Mouse (Mus musculus) erythroblast, adult 5-6 weeks (primary cell): ENCODE data around the gene Errfi1. TPM values are rescaled to one million over a fixed set of nuclear protein-coding genes. Genes with fewer than 3 reads are reported as not detected.

Experiments used
- ATAC-seq: replicated peaks from 2 replicates; pipeline ENCODE4 v1.8.0; 2016; ENCODE audit warnings: moderate number of reproducible peaks, mild to moderate bottlenecking, moderate TSS enrichment, inconsistent platforms; ENCODE audit not compliant: poor library complexity, low FRiP score, severe bottlenecking
- total RNA-seq, 2 experiments: library from RNA; stranded (forward) in 1 of 2; stranded (reverse) in 1 of 2; fragments of 150-400 nt in 1 of 2; fragments of 200-764, 138-1000 nt in 1 of 2; gene quantifications; 2 replicates each; pipeline versions ENCODE4 v1.2.3 to v1.2.4; 2015 to 2017; ENCODE audit warnings: low replicate concordance in 2 of 2

Gene Errfi1
- not detected in 2 replicates for total RNA-seq (2015; ENCODE audit: low replicate concordance)
- 0.56 TPM in 1 of 2 replicates, not detected in the other for total RNA-seq (2017; ENCODE audit: low replicate concordance)

DNA sequence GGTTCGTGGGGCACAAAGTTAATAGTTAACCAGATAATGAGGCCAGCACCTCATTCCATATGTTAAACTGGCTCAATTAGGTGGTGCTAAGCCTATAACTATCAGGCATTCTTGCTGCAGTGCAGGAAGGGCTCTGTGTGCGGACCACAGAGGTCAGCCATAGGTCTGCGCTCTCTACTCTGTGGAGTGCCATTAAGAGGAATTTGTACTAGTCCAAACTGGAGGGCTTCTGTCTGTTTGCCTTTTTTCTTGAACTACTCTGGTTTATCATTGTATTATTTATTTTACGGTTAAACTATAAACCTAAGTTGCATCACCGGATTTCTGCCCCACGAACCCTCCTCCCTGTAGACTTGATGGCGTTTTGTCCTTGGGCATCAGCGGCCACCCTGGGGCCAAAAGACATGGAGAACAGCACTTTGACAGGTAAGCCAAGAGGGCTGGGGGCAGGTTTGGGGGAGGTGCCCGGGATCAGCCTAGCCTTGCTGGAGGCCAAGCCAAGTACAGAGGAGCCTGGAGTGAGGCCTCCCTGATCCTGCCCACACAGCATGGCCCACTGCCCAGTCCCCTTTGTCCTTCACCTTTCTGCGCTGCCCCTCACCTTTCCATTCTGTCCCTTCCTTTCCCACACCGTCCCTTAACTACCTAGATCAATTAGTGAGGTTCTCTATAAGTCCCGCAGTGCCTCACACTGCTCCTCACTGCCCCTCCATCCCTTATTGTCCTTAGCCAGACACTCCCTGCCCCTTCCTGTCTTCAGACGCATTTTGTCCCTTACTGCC, at the start of gene Errfi1:
Gene Errfi1 (plus strand): TSS at position 240 of the 782 bp plus-strand sequence.
- no peak for ATAC-seq

DNA sequence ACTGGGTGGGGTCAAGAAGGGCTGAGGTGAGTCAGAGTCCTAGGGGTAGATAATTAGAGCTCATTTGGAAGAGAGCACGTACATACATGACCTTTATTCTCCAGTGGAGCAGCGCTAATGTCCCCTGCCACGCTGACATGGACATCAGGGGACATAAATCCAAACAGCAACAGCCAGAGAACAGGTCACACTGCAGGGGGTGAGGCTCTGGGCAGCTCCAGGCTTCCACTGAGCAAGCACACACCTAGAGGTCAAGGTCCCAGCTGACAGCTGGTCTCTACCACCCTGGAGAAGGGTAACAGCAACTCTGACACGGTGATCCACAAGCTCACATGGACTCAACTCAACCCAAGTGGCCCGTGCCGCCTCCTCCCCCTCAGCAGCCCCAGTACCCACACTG, 49.5 kb upstream of the Errfi1 start:
- no peak for ATAC-seq

DNA sequence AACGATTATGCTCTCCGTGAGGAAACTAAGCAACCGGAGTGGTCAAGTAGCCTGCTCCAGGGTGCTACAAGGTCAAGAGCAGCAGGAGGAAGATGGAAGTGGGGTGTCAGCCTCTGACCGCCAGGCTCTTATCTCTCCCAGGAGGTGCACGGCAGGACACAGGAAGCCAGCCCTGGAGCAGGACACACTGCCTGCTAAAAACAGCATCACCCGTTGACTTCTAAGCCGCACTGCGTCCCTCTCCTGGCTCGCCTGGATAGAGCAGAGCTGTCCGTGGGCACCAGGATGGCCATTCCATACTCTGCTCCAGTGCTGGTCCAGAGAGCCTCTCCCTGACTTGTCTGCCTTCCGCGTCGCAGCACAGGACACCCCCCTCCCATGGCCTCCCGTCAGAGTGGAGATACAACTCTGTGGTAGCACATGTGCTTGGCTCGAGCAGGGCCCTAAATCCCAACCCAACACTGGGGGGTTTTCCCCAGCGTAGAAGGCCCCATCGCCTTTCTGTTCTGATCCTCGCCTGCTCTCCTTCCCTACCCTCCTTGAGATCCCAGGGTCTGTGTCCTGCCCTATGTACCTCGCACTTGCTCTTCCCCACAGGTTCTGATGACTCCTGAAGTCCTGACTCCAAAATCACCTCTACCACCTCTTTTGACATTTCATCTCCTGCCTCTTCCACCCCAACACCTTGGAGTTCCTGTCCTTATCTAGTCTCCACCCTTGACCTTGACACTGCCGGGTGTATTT, 45.8 kb upstream of the Errfi1 start:
- no peak for ATAC-seq

DNA sequence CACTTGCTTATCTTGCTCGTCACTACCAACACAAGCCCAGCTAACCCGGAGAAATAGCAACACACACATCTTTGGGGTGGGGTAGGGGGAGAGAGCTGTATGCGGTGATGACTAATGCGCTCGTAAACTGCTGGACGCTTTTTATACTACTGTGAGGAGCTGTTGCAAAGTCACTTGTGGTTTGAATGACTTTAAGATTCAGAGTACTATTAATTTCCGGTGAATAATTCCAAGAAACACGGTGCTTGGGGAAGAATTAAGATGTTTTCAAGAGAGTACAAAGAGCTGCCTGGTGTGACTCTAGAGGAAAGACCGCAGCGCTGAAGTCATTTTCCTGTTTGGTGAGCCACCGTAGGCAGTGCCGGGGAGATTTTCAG, 45.3 kb upstream of the Errfi1 start:
- ATAC-seq: no peak

DNA sequence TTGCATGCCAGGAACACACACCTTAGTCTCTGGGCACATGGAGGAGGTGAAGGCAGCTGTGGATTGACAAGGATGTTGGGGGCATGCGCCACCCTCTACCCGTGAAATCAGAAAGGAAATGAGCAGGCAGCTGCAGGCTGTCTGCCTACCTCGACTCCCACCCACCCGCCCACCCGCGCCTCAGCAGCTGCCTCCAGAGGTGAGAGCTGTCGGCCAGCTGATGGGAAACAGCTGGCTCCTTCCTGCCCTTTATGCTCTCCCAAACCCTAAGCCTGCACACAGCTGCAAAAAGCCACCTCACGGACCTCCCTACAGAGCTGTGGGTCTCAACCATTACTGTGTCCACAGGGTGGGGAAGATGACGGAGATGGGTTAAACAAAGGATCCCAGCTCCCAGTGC, 44.4 kb upstream of the Errfi1 start:
- ATAC-seq: no peak

DNA sequence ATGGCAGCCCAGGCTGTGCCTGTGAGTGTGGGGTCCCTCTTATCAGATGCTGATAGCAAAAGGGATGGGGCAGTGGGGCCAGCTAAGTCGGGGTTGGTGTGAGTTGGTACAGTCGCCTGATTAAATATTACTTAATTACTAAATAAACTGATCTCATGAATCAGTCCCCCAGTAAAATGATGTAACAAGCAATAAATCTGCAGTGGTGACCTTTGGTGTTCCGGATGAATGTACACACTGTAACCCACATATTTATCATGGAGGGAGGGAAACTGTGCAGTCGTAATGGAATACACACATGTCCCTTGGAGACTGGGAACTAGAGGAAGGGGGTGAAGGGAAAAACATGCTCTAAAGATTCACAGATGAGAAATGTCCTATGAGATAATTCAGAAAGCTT, 38.6 kb upstream of the Errfi1 start:
- no peak for ATAC-seq

DNA sequence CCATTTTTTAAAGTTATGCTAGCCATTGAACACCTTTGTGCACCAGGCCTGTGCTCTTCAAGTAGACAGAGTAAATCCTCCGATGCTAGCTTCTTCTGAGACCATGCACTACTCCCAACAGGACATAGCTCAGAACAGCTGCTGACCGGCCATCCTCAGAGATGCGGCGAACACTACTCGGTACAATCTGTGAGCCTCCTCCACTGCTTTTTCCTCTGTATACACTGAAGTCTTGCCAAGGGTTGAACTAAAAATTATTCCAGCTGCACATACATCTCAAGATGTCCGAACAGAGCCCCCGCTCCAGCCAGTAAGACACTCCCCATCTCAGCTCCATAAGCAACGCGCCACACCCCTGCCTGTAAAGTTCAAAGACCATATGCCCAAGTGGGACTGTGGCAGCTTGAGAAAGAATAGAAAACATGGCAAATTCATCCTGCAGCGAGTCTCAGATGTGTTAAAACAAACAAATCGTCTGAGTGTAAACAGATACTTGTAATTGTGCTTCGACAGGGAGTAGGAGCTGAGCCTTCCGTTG, 37.2 kb upstream of the Errfi1 start:
- ATAC-seq: no peak

DNA sequence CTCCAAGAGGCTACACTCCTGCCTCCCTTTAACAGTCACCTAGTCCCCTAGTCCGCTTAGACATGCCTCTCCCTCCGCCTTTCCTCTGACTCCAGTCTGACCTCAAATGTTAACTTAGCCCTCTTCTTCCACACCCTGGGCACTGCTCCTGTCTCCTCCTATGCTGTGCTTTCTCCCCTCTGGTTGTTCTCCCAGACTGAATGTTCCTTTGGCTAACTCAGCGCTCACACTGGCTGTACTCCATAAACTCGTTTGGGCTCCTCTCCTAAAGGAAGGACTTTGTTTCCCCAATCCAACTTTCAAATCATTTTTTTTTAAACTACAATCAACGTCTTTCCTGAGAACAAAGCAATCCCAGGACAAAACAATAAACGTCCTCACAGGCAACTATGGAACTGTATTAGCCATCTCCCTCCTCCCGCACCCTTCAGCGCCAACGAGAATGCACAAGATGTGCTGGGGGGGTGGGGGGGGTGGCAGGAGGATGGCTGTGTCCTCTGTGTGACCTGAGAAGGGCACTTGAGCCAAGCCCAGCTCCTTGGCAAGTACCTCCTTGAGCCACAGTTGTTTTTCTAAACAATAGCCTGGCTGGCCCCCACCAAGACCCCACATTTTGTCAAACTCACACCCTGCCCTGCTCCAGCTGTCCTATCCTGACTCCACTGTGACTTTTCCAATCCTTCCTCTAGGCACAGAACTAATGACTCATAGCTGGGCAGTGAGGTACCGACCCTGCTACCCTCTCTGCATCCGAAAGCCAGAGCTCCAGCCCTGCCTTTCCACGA, 34.4 kb upstream of the Errfi1 start:
- no peak for ATAC-seq

DNA sequence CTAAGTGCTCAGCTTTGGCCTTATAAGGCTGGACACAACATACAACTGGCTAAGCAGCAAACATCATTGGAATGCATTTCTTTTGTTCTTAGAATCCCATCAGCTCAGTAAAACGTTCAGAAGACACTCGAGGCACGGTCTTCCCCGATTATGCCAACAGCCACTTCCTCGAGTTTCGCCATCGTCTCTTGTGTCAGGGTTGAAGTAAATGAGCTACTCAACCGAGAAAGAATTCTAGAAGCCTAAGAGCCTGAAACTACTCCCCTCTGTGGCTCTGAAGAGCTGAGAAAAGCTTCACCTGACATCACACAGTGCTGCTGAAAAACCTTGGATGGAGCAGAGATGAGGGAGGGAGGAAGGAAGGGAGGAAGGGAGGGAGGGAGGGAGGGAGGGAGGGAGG, 32.3 kb upstream of the Errfi1 start:
- no peak for ATAC-seq

DNA sequence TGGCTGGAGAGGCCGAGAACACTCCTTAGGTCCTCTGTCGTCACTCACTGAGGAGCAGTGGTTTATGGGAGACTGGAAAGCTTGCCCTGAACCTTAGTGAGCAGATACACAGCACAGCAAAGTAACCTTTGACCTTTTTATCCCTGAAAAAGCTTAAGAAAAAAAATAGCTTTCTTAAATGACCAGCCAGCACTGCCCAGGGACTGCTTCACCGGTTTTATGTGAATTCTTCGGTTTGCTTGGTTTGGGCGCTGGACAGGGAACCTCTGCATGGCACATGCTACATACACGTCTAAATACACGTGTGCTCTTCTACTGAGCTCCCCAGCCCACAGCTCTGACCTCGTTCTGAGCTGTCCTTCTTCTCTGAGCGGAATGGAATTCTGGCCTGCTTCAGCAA, 31.1 kb upstream of the Errfi1 start:
- ATAC-seq: no peak

DNA sequence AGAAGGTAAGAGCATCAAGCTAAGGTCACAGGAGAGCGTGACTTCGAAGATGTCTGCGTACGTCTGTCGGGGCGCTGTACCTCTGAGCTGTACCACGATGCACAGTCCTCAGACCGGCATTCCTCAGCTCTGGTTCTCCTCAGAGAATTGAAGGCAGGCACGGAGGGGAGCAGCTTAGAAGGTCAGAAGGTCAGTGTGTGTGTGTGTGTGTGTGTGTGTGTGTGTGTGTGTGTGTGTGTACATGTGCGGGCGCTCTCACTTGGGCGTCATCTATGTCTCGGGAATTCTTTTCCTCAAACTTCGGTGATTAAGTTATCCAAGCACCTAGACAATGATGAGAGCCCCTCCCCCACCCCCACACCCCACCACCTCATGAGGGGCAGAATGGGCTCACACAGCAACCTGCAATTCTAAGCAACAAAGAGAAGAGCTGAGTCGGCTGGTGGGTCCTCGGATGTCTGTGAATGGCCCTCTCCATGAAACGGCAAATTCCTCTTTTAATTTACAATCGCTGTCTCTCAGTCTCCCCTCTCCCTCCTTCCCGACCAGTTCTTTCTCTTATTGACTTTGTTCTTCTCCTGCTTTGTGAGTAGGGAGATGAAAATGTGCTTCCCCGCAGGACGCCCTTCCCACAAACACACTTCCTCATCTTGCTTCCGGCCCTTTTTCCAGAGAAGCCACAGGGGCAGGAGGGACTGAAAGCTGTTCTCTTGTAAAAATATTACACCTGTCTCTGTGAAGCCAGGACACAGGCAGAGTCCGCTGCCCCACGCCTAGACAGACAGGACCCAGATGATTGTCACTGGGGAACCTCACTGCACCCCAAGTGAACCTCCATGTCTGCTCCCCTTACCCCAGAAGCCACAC, 29.9 kb upstream of the Errfi1 start:
- no peak for ATAC-seq

DNA sequence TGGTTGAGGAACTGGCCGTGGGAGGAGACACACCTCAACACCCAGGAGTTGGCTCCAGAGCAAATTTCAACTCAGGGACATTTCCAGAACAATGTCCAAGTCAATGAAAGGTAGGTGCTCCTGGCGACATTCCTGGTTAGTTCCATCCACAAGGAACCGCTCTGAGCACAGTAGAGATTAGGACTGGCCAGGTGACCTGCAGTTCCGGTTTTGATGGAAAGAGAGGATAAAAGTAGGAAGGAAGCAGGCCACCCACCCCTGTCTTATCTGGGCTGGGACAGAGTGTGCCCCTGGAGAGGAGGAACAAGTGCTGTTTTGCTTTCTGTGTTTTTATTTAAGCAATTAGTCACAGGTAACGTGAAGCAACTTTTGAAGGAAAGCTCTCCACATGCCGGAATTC, 28.8 kb upstream of the Errfi1 start:
- no peak for ATAC-seq

DNA sequence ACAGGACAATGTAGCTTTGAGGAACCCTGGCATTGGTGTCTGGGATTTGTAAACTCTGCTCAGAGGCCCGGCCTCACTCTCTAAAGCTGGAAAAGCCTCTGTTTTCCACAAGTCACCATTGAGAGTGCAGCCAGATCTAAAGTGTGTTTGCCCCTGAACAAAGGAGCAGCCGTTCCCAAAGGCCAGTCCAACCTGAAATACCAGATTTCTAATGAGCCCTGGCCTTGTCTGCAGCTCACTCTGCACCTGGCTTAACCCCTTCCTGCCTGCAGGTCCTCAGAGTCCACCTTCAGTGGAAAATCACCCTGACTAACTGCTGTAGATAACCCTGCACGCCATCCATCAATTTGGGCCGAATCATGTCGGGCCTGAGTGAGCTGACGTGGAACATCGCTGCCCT, 28.2 kb upstream of the Errfi1 start:
- ATAC-seq: no peak

DNA sequence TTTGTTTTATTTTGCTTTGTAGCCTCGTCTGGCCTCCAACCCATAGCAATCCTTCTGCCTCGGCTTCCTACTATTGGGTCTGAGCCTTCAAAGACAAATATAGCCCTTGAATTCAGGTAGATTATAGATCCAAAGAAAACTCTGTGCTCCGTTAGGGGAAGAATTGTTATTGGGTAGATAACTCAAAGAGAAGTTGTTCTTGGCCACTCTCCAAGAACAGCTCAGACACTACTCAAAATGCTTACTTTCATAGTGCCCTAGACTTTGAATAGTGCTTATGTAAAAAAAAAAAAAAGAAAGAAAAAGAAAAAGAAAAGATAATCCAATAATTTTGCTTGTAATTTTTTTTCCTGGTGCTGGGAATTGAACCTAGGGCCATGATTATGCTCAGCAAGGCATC, 22.4 kb upstream of the Errfi1 start:
- ATAC-seq: no peak

DNA sequence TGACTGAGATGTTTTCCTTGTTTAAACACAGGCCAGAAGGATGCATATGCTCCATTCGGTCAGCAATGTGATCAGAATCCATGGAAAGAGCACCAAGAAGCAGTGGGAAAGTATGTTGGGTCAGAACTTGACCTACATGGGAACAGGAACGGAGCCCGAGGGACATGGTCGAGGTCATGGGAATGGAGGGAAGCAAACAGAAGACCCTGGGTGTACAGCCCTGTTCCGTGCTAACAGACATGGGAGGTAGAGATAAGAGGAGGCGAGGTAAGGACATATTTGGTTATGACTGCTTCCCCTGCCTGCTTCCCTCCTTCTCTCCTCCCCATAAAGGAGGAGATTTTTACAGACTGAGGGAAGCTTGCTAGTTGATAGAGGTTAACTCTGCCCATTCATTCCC, 21.8 kb upstream of the Errfi1 start:
- ATAC-seq: no peak

DNA sequence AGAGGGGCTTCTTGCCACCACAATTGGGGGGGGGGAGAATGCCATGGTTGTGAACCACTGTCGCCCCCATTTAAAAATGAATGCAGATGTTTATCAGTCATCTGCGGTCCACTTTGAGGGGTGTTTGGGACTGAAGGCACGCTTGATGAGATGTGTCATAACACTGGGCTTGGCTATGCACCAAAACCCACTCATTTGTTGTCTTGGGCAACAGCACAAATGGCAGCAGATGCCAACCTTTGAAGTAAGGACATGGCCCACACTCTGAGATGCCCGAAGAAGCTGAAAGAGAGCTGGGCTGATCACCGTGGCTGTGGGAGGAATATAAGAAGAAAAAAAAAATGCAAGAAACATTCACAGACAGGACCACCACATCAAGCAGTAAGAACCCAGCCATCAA, 18.6 kb upstream of the Errfi1 start:
- ATAC-seq: no peak

DNA sequence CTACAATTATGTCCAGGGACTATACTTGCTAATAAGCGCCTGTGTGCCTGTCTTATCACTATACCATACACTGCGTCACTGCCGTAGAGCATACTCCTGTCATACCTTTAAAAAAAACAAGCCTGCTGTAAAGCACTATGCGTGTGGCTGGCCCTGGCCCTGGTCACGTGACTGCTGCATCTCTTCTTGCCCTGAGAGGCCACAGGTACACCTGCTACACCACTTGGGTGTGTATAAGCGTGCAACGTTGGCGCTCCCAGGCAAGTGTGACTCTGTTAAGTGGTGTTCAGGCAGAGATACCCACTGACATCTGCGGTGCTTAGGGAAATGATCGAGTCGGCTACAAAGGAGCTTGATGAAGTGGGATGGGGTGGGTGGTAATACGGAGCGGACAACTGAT, 17.5 kb upstream of the Errfi1 start:
- ATAC-seq: no peak

DNA sequence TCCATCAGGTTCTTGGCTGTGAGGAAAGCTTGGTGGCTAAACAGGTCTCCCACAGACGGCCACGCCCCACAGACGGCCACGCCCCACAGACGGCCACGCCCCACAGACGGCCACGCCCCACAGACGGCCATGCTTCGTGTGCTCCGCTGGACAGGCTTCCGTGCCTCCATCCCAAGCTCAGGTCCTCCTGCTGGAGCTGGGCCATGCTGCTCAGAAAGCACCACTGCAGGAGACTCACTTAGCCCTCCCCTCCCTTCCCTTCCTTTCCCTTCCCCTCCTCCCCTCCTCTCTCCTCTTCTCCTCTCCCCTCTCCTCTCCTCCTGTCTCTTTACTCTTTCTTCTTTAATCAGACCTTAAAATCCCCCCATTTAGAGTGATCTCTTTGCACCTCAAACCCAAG, 16.8 kb upstream of the Errfi1 start:
- no peak for ATAC-seq

DNA sequence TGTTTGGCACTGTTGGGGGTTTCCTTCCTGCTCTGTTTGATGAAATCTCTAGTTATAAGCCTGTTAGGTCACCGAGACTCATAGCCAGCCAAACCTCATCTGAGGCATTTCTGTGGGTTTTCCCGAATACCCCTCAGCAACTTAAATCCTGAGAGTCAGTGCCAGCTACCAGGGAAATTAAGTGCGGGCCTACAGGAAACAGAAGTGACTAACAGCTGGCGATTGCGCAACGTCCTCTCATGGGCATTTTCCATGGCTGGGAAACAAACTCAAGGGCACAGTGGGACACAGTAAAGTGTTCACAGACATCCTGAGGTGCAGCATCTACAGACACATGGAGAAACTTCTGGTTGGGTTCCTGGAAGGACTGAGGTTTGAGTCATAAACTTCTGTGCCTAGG, 16.3 kb upstream of the Errfi1 start:
- ATAC-seq: no peak
